Mouse (Mus musculus) spleen, adult 2 months (tissue): ENCODE results near the gene Sfi1.
"Not testable (repeated sequence)": the region's sequence is repeated elsewhere in the genome, so short reads cannot be mapped to it uniquely, and the experiment has no call there.

Experiments
- CTCF ChIP-seq: fragments of 200-500 bp; IDR thresholded peaks from 2 replicates; pipeline ENCODE4 v1.5.1; 2011; ENCODE audit warnings: mild to moderate bottlenecking, inconsistent platforms; ENCODE audit not compliant: insufficient read depth, insufficient read length, insufficient replicate concordance; ENCODE audit errors: extremely low read depth
- POLR2A ChIP-seq: fragments of 200-500 bp; IDR thresholded peaks from 2 replicates; pipeline ENCODE4 v1.6.1; 2011; ENCODE audit warnings: low read depth, low read length, inconsistent platforms

GRCm38 (mm10) chr11:3137279-3137678 lies 56.0 kb downstream of the Sfi1 start:
- not testable (repeated sequence) for TF ChIP-seq POLR2A, CTCF
